In the genomic region with DNA sequence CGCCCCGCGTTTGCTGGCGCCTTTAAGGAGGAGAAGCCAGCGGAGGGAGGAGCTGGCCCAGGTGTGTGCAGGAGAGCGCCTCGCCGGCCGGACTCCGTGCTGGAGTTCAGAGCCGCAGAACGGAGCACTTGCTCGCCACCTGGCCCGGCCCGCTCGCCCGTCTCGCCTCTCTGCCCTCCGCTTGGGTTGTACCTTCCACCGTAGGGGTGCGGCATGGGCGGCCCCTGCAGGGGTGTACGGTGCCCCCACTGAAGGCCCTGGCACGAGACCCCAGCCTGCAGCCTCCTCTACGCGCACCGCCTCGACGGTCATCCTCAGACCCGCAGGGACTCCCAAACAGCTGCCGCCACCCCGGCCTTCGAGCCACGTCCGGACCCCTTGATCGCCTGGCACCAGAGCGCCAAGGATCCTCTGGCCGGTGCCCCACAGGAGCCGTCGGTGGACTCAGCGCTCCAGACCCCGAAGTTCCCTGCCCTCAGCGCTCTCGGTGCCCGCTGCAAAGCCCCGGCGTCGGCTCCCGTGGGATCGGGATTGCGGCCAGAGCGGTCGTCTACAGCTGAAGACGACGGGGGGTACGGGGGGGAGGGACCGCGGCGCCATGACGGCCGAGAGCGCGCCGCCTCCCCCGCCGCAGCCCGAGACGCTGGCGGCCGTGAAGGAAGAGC, we compare ENCODE assay signal across 8 mouse cellular contexts. TPM values are rescaled to one million over a fixed set of nuclear protein-coding genes. Genes with fewer than 3 reads are reported as not detected.
A peak's percentile ranks its signal among the peaks of the same experiment; 100 is the strongest.
DNase-seq lines count a peak whose midpoint lies in the region; ATAC-seq lines count a peak whose summit lies in the region.
"Had no signal": no experiment of that assay in that cellular context is flagged by ENCODE, and none has a peak within 500 bp of the region (broad histone marks: within the 10 kb centered on the region; RNA-seq: fewer than 3 reads in every experiment).

A gene (plus strand): TSS at position 14 of the 665 bp plus-strand sequence.

- H3K9me3 ChIP-seq in megakaryocyte, embryonic 14.5 days = peaks cover 15% of the 10 kb centered on the region
- no peaks in the 10 kb centered on the region for H3K9me3 ChIP-seq in forebrain, embryonic 14.5 days (replicated peaks; ENCODE audit: control insufficient read depth, low read length)
- H3K9me3 ChIP-seq in limb, embryonic 15.5 days = no peaks in the 10 kb centered on the region
- no peaks in the 10 kb centered on the region for H3K9me3 ChIP-seq in stomach, embryonic 16.5 days (replicated peaks; ENCODE audit: control insufficient read depth, low read length)

- no peak for ATAC-seq in megakaryocyte, adult 5-6 weeks (ENCODE audit: poor library complexity, severe bottlenecking)
- ATAC-seq in forebrain, embryonic 14.5 days = no peak
- ATAC-seq in limb, embryonic 15.5 days (ENCODE audit: insufficient number of reproducible peaks, low FRiP score, low TSS enrichment, low read depth) = no peak
- ATAC-seq in stomach, embryonic 16.5 days (ENCODE audit: insufficient read depth, low FRiP score) = peak; percentile 57; the same call in 1 of the 2 replicates
- no peak for ATAC-seq in erythroblast, adult 5-6 weeks (replicated peaks; ENCODE audit: low FRiP score, poor library complexity, severe bottlenecking)

- peak within 1 kb of the TSS; percentile 46 for H3K4me2 ChIP-seq in forebrain, embryonic 14.5 days (ENCODE audit: low read length)
- H3K4me2 ChIP-seq in limb, embryonic 15.5 days = peak within 1 kb of the TSS; percentile 65
- H3K4me2 ChIP-seq in stomach, embryonic 16.5 days (ENCODE audit: low read depth, low read length) = peak within 1 kb of the TSS; percentile 53

- no peak within 1 kb of the TSS for H3K9ac ChIP-seq in forebrain, embryonic 14.5 days (ENCODE audit: low read length)
- no peak within 1 kb of the TSS for H3K9ac ChIP-seq in limb, embryonic 15.5 days
- peak within 1 kb of the TSS; percentile 57; the same call in 1 of the 2 replicates for H3K9ac ChIP-seq in stomach, embryonic 16.5 days (ENCODE audit: low read length)

- no peaks in the 10 kb centered on the region for H3K36me3 ChIP-seq in megakaryocyte, embryonic 14.5 days (replicated peaks; ENCODE audit: low read length)
- H3K36me3 ChIP-seq in forebrain, embryonic 14.5 days (ENCODE audit: control insufficient read depth, insufficient read depth, low read length) = no peaks in the 10 kb centered on the region
- no peaks in the 10 kb centered on the region for H3K36me3 ChIP-seq in limb, embryonic 15.5 days
- no peaks in the 10 kb centered on the region for H3K36me3 ChIP-seq in stomach, embryonic 16.5 days (ENCODE audit: control insufficient read depth, insufficient read depth, low read length)

- no peak for DNase-seq in forebrain, embryonic 14.5 days (ENCODE audit: low spot score)
- no peak for DNase-seq in right cerebral cortex, postnatal 25 days

- under 1% methylated on average over 70 of the region's 70 CpGs for WGBS in forebrain, embryonic 14.5 days
- WGBS in limb, embryonic 15.5 days = 2% methylated on average over 61 of the region's 70 CpGs
- under 1% methylated on average over 68 of the region's 70 CpGs for WGBS in stomach, embryonic 16.5 days

- H3K4me3 ChIP-seq in megakaryocyte, embryonic 14.5 days (replicated peaks) = peak within 1 kb of the TSS; percentile 87
- peak within 1 kb of the TSS; percentile 30 for H3K4me3 ChIP-seq in forebrain, embryonic 14.5 days (ENCODE audit: low read depth, low read length)
- peak within 1 kb of the TSS; percentile 42 for H3K4me3 ChIP-seq in limb, embryonic 15.5 days
- H3K4me3 ChIP-seq in stomach, embryonic 16.5 days (replicated peaks; ENCODE audit: low read length) = peak within 1 kb of the TSS; percentile 45

- H3K27ac ChIP-seq in forebrain, embryonic 14.5 days (ENCODE audit: low read depth, low read length) = no peak within 1 kb of the TSS
- no peak within 1 kb of the TSS for H3K27ac ChIP-seq in limb, embryonic 15.5 days
- H3K27ac ChIP-seq in stomach, embryonic 16.5 days (ENCODE audit: low read length) = no peak within 1 kb of the TSS
- H3K27ac ChIP-seq: macrophage had no signal

- H3K4me1 ChIP-seq in megakaryocyte, embryonic 14.5 days = peaks cover 58% of the 10 kb centered on the region
- no peaks in the 10 kb centered on the region for H3K4me1 ChIP-seq in forebrain, embryonic 14.5 days (ENCODE audit: control insufficient read depth, insufficient read depth, low read length)
- peaks cover 37% of the 10 kb centered on the region for H3K4me1 ChIP-seq in limb, embryonic 15.5 days
- H3K4me1 ChIP-seq in stomach, embryonic 16.5 days (ENCODE audit: control insufficient read depth, insufficient read depth, low read length) = peaks cover 9% of the 10 kb centered on the region

- peaks cover 98% of the 10 kb centered on the region for H3K27me3 ChIP-seq in megakaryocyte, embryonic 14.5 days (replicated peaks)
- H3K27me3 ChIP-seq in forebrain, embryonic 14.5 days (replicated peaks; ENCODE audit: control insufficient read depth, insufficient read depth, low read length) = peaks cover 90% of the 10 kb centered on the region
- H3K27me3 ChIP-seq in limb, embryonic 15.5 days = peaks cover 94% of the 10 kb centered on the region
- peaks cover 84% of the 10 kb centered on the region for H3K27me3 ChIP-seq in stomach, embryonic 16.5 days (ENCODE audit: control insufficient read depth, insufficient read depth, low read length)

RNA-seq across cellular contexts. Expression of the gene that starts here (rescaled TPM):
- polyA plus RNA-seq in megakaryocyte, embryonic 14.5 days (2012; ENCODE audit: insufficient read depth, low replicate concordance) = not detected in 2 replicates
- 0.11 TPM in 1 of 2 replicates, not detected in the other for total RNA-seq in megakaryocyte, adult 5-6 weeks (2015)
- not detected in 2 replicates for total RNA-seq in megakaryocyte, adult 5-6 weeks (2017)
- not detected in 2 replicates for polyA plus RNA-seq in forebrain, embryonic 14.5 days (2014; fragmentation: Nextera tagmentation; extraction: Ambion mirVana)
- 0.08 TPM in 1 of 2 replicates, not detected in the other for polyA plus RNA-seq in limb, embryonic 15.5 days (2015; fragmentation: Nextera tagmentation; extraction: Ambion mirVana)
- 0.26 and 0.31 TPM in 2 replicates for polyA plus RNA-seq in stomach, embryonic 16.5 days (2015; fragmentation: Nextera tagmentation; extraction: Ambion mirVana)
- not detected in 2 replicates for total RNA-seq in erythroblast, adult 5-6 weeks (2015; ENCODE audit: low replicate concordance)
- total RNA-seq in erythroblast, adult 5-6 weeks (2017; ENCODE audit: low replicate concordance) = not detected in 2 replicates
- polyA plus RNA-seq: macrophage had no signal

Comparison
In these comparisons a context has a peak if more than half of its experiments do, and no peak if none do; other contexts are left out.
1. Peak in ATAC-seq, H3K4me3 ChIP-seq, H3K9ac ChIP-seq and H3K4me2 ChIP-seq in stomach, embryonic 16.5 days; RNA of the gene not detected or under 1 TPM.
2. H3K4me3 ChIP-seq: peak in every context shown above with its lines; median percentile 87 in megakaryocyte, embryonic 14.5 days; 45 in stomach, embryonic 16.5 days; 42 in limb, embryonic 15.5 days; 30 in forebrain, embryonic 14.5 days.